8 mouse cellular contexts compared by ENCODE assay signal in genomic region chr10:68723568-68724360, GRCm38 (mm10). TPM values are rescaled to one million over a fixed set of nuclear protein-coding genes. Genes with fewer than 3 reads are reported as not detected.
A peak's percentile ranks its signal among the peaks of the same experiment; 100 is the strongest.
DNase-seq lines count a peak whose midpoint lies in the region; ATAC-seq lines count a peak whose summit lies in the region.

Gene Tmem26, plus strand, starts transcription at chr10:68723646.

- H3K9me3 ChIP-seq in embryonic facial prominence, embryonic 10.5 days: no peaks in the 10 kb centered on the region
- H3K9me3 ChIP-seq in heart, embryonic 15.5 days (replicated peaks): no peaks in the 10 kb centered on the region
- H3K9me3 ChIP-seq in megakaryocyte, embryonic 14.5 days: peaks cover 6% of the 10 kb centered on the region; the same call in 1 of the 2 replicates

- H3K4me2 ChIP-seq in heart, embryonic 15.5 days: peak within 1 kb of the TSS; percentile 93

- peak within 1 kb of the TSS; percentile 73 for H3K4me3 ChIP-seq in embryonic facial prominence, embryonic 10.5 days
- H3K4me3 ChIP-seq in heart, embryonic 15.5 days: peak within 1 kb of the TSS; percentile 57
- H3K4me3 ChIP-seq in megakaryocyte, embryonic 14.5 days (replicated peaks): peak within 1 kb of the TSS; percentile 80

- DNase-seq in heart, adult 11 months: peak; percentile 88
- no peak for DNase-seq in heart, adult 8-10 months (ENCODE audit: low spot score)
- DNase-seq in embryonic facial prominence, embryonic 10.5 days (ENCODE audit: low spot score): peak; percentile 66
- DNase-seq in kidney, postnatal 10 days: peak; percentile 72
- peak; percentile 43 to 52 for DNase-seq in spleen, postnatal 36 days (ENCODE audit: low spot score in 2 of 2)
- DNase-seq in cerebellum, adult 9-10 months: no peak

- under 1% methylated on average over 32 of the region's 32 CpGs for whole genome bisulfite sequencing in embryonic facial prominence, embryonic 10.5 days
- under 1% methylated on average over 32 of the region's 32 CpGs for WGBS in heart, embryonic 15.5 days

- H3K27ac ChIP-seq in embryonic facial prominence, embryonic 10.5 days (replicated peaks): peak within 1 kb of the TSS; percentile 81
- H3K27ac ChIP-seq in heart, embryonic 15.5 days: no peak within 1 kb of the TSS

- H3K27me3 ChIP-seq in embryonic facial prominence, embryonic 10.5 days (replicated peaks; ENCODE audit: low read depth, poor library complexity, severe bottlenecking): peaks cover 22% of the 10 kb centered on the region
- H3K27me3 ChIP-seq in heart, embryonic 15.5 days: no peaks in the 10 kb centered on the region; the same call in 1 of the 2 replicates
- peaks cover 27% of the 10 kb centered on the region for H3K27me3 ChIP-seq in megakaryocyte, embryonic 14.5 days (replicated peaks)

- H3K4me1 ChIP-seq in embryonic facial prominence, embryonic 10.5 days: peaks cover 24% of the 10 kb centered on the region
- peaks cover 15% of the 10 kb centered on the region for H3K4me1 ChIP-seq in heart, embryonic 15.5 days (replicated peaks)
- H3K4me1 ChIP-seq in megakaryocyte, embryonic 14.5 days: peaks cover 14% of the 10 kb centered on the region

- no peaks in the 10 kb centered on the region for H3K36me3 ChIP-seq in embryonic facial prominence, embryonic 10.5 days (replicated peaks)
- H3K36me3 ChIP-seq in heart, embryonic 15.5 days: no peaks in the 10 kb centered on the region
- no peaks in the 10 kb centered on the region for H3K36me3 ChIP-seq in megakaryocyte, embryonic 14.5 days (replicated peaks; ENCODE audit: low read length)

- peak; percentile 31; the same call in 1 of the 2 replicates for ATAC-seq in heart, embryonic 15.5 days (replicated peaks; ENCODE audit: insufficient number of reproducible peaks, insufficient read depth, low FRiP score, low read depth)

- peak within 1 kb of the TSS; percentile 52 for H3K9ac ChIP-seq in heart, embryonic 15.5 days

RNA-seq across cellular contexts. Expression of gene Tmem26, which starts in this region (rescaled TPM):
- under 1 TPM; 0.12 to 0.52 (median 0.37) TPM for total RNA-seq in heart, adult 8-10 months (2022)
- polyA plus RNA-seq in embryonic facial prominence, embryonic 10.5 days (2016; fragmentation: Nextera tagmentation; extraction: Ambion mirVana): 4.2 and 10.2 TPM in 2 replicates
- 4.0 and 5.6 TPM in 2 replicates for polyA plus RNA-seq in heart, embryonic 15.5 days (2015; fragmentation: Nextera tagmentation; extraction: Ambion mirVana)
- polyA plus RNA-seq in megakaryocyte, embryonic 14.5 days (2012; ENCODE audit: insufficient read depth, low replicate concordance): not detected in 2 replicates

Comparison
In these comparisons a context has a peak if more than half of its experiments do, and no peak if none do; other contexts are left out.
1. DNase-seq: peak in heart, adult 11 months (single experiment), embryonic facial prominence, embryonic 10.5 days (single experiment), kidney, postnatal 10 days (single experiment) and spleen, postnatal 36 days (2 of 2); none in heart, adult 8-10 months (single experiment) and cerebellum, adult 9-10 months (single experiment).
2. Peak in every context shown above with its lines, with median percentiles within 50 percentile points of each other: H3K4me3 ChIP-seq.